Mouse (Mus musculus): Measurements from ENCODE around the gene Tbc1d14.

Gene Tbc1d14

DNA sequence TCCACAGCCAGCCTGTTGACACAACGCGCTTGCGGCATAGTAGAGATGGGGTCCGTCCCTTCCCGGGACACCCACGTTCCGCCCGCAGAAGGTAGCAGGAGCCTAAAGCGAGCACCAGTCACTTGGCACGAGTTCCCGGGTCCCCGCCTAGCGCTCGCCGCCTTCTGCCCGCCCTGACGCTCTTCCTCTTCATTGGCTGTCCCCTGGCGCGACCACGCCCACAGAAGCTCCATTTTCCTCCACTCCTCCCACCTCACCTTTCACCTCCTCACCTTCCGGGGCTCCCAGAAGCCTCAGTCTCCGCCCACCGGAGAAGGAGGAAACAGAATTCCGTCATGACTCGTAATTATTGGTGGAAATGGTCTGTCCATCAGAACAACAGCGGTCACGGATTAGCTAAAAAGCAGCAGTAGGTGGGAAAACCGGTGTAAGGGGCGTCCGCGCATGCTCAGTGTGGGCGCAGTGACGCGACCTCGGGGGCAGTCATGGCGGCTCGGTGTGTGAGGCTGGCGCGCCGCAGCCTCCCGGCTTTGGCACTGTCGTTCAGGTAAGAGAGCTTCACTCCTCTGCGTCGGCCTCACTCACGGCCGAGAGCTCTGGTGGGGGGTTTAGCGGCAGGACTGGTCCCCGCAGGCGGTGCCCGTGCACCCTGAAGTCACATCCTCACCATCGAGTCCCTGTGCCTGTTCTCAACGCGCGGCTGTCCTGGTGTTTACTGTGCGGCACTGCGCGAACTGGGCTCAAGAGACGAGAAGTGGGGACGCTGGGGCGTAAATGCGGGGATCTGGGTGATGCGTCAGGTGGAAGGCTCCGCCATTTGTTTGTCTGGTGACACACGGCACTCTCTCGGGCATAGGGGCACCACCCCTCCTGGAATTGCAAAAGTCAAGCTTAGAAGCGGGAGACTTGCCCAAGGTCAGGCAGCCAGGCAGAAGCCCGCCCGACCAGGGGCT is 128.1 kb downstream of the Tbc1d14 start, which contains the start of gene Grpel1:
Gene Grpel1, plus strand, starts transcription at position 290 of the 953 bp plus-strand sequence.
- DNase-seq (ENCODE audit: low read depth in 1 of 2, low spot score in 2 of 2) = peak; percentile 95 to 99

DNA sequence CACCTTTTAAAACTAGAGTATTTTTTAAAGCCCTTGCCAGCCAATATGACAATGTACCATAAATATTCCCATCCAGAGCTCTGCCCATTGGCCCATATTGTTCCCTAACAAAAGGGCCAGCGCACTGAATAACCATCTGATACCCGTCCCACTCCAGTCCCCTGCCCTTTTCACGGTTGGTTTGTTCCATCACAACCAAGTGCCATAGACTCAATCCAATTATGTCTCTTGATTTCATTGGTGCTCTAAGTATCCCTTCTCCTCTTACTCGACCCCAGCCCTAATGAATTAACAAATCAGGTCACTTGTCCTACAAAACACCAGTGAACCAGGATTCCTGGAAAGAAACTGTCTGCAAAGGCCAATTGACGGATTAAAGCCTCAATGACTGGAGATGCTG is 129.7 kb downstream of the Tbc1d14 start:
- no peak for DNase-seq (ENCODE audit: low read depth in 1 of 2, low spot score in 2 of 2)

- DNase-seq (ENCODE audit: low read depth in 1 of 2, low spot score in 2 of 2) = peak; percentile 45 to 75
These were observed 130.3 kb downstream of the Tbc1d14 start for GRCm38 (mm10) chr5:36462810-36463209.

- no peak for DNase-seq (ENCODE audit: low read depth in 1 of 2, low spot score in 2 of 2)
These were observed 131.8 kb downstream of the Tbc1d14 start for GRCm38 (mm10) chr5:36461231-36461630.

DNA sequence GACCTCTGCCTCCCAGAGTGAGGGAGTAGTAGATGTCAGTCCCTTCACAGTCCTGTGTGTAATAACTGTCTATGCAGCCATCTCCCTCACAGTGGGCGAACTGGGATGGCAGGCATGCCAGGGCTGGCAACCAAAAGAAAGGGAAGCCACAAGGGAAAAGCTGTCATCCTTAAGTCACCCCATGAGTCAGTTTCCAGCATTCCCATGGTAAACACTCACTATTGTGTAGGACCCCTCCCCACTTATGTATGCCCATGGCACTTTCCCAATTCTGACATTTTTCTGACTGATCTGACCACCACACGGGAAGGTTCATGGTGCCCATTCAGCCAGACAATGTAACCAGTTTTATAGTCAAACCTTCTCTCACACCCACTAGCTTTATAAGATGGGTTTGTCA is 132.4 kb downstream of the Tbc1d14 start:
- no peak for DNase-seq (ENCODE audit: low read depth in 1 of 2, low spot score in 2 of 2)

DNA sequence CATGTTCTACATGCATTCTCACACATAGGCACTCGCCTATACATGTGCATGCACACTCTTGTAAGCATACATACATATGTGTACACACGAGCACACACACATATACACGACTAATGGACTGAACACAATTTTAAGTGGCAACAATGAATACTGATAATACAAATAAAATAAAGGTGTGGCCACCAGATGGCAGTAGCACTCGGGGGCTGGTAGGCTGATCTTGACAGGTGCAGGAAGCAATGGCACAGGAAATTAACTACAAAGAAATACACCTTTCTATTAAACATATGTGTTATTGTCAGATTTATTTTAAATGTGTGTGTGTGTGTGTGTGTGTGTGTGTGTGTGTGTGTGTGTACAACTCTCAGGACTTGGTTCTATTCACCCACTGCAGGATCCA is 134.2 kb downstream of the Tbc1d14 start:
- DNase-seq (ENCODE audit: low read depth in 1 of 2, low spot score in 2 of 2) = no peak

GRCm38 (mm10) chr5:36457706-36458105 is 135.4 kb downstream of the Tbc1d14 start:
- no peak for DNase-seq (ENCODE audit: low read depth in 1 of 2, low spot score in 2 of 2)

GRCm38 (mm10) chr5:36452821-36453220 is 140.3 kb downstream of the Tbc1d14 start:
- DNase-seq (ENCODE audit: low read depth in 1 of 2, low spot score in 2 of 2) = no peak

DNA sequence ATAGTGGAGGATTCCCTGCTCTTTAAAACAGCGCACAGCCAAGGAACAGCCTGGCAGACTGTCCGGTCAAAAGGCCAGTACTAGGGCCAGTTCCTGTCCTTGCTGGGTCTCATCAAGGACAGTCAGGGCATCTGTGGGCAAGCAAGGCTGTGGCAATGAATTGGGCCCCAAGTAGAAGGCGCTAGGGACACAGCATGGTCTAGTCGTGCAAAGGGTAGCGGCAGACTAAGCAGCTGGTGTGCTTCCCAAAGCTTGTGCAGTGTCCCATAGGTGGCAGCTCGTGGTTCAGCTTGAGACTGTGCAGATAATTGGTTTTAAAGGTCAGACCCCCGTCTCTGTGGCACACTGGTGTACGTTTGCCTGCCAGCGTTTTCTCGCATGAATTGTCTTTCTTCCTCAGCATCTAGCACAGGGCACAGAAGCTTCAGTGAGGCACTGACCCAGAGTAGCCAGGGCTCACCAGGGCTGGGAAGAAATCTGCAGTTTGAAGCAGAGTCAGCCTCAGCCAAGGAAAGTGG is 141.1 kb downstream of the Tbc1d14 start:
- DNase-seq (ENCODE audit: low read depth in 1 of 2, low spot score in 2 of 2) = no peak

- DNase-seq (ENCODE audit: low read depth in 1 of 2, low spot score in 2 of 2) = no peak
These were observed 142.0 kb downstream of the Tbc1d14 start for GRCm38 (mm10) chr5:36451119-36451518.

GRCm38 (mm10) chr5:36449710-36450358 is 143.2 kb downstream of the Tbc1d14 start:
- DNase-seq (ENCODE audit: low read depth in 1 of 2, low spot score in 2 of 2) = no peak

DNA sequence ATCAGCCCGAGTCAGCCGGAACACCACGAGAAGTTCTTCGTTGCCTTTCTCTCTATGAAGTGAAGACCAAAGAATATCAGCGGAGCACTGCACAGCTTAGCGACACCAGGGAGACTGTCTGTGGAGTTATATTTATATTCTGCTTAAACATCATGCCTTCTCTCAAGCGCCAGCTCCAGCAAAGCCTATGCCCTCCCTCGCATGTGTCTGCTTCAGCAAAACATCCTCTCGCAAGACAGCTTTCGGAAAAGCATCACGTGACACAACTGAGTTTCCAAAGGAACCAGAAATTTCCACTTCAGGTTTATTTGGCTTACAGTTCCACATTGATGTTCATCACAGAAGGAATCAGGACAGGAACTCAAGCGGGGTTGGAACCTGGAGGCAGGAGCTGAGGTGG is 145.2 kb downstream of the Tbc1d14 start:
- no peak for DNase-seq (ENCODE audit: low read depth in 1 of 2, low spot score in 2 of 2)

- DNase-seq (ENCODE audit: low read depth in 1 of 2, low spot score in 2 of 2) = no peak
These were observed 146.7 kb downstream of the Tbc1d14 start for GRCm38 (mm10) chr5:36446166-36446890.

GRCm38 (mm10) chr5:36445028-36445427 is 148.0 kb downstream of the Tbc1d14 start:
- no peak for DNase-seq (ENCODE audit: low read depth in 1 of 2, low spot score in 2 of 2)

GRCm38 (mm10) chr5:36444611-36445010 is 148.5 kb downstream of the Tbc1d14 start:
- DNase-seq (ENCODE audit: low read depth in 1 of 2, low spot score in 2 of 2) = no peak

DNA sequence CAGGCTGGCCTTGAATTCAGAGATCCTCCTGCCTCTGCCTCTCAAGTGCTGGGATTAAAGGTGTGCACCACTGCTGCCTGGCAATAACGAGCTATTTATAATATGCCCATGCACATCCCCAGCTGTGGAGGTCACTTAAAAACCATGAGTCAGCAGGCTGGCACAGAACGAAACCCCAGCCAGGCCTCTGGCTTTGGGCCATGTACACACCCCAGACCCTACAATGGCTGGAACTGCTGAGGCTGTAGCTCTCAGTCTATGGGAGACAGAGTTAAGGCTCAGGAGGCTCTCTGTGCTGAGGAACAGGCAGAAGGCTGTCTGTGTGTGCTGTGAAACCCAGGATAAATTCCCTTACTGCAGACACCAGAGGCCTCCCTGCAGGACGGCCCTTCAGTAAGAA is 152.3 kb downstream of the Tbc1d14 start:
- DNase-seq (ENCODE audit: low read depth in 1 of 2, low spot score in 2 of 2) = no peak

All from monocyte, adult 2 months (primary cell).